Mouse (Mus musculus) kidney, embryonic 14.5 days (tissue): ENCODE results near the gene Rtkn2. TPM values are rescaled to one million over a fixed set of nuclear protein-coding genes. Genes with fewer than 3 reads are reported as not detected.

Experiments used
- ATAC-seq: fragments of 200-750 bp; cut with Nextera tagmentation; 2 replicates; pipeline ENCODE4 v1.8.0; 2017; ENCODE audit warnings: moderate number of reproducible peaks, mild to moderate bottlenecking, moderate TSS enrichment, moderate library complexity; ENCODE audit not compliant: low FRiP score, low TSS enrichment
- H3K27ac ChIP-seq: fragments of 300-500 bp; sonication (generic); 2 replicates; pipeline ENCODE4 v1.5.1; 2014; ENCODE audit warnings: low read depth, mild to moderate bottlenecking, low read length, moderate library complexity, mixed read lengths
- H3K27me3 ChIP-seq: fragments of 300-500 bp; sonication (generic); 2 replicates; pipeline ENCODE4 v1.6.1; 2014; ENCODE audit warnings: mild to moderate bottlenecking, low read length; ENCODE audit not compliant: control insufficient read depth, insufficient read depth
- H3K36me3 ChIP-seq: fragments of 300-500 bp; sonication (generic); 2 replicates; pipeline ENCODE4 v1.6.1; 2014; ENCODE audit warnings: low read length, mixed read lengths; ENCODE audit not compliant: control insufficient read depth, insufficient read depth
- H3K4me1 ChIP-seq: fragments of 300-500 bp; sonication (generic); 2 replicates; pipeline ENCODE4 v1.6.1; 2014; ENCODE audit warnings: low read length, mixed read lengths; ENCODE audit not compliant: control insufficient read depth, insufficient read depth
- H3K4me2 ChIP-seq: fragments of 300-500 bp; sonication (generic); replicated peaks from 2 replicates; pipeline ENCODE4 v1.6.1; 2014; ENCODE audit warnings: low read depth, mild to moderate bottlenecking, low read length
- H3K4me3 ChIP-seq: fragments of 300-500 bp; sonication (generic); 2 replicates; pipeline ENCODE4 v1.5.1; 2014; ENCODE audit warnings: mild to moderate bottlenecking, low read length
- H3K9ac ChIP-seq: fragments of 300-500 bp; sonication (generic); 2 replicates; pipeline ENCODE4 v1.6.1; 2014; ENCODE audit warnings: low read depth, mild to moderate bottlenecking, low read length, moderate library complexity
- H3K9me3 ChIP-seq: fragments of 300-500 bp; sonication (generic); 2 replicates; pipeline ENCODE4 v1.6.1; 2016; ENCODE audit warnings: low read length; ENCODE audit not compliant: control insufficient read depth
- WGBS: fragments of 180-500 bp; shearing (Covaris S2); extraction: QIAGEN DNeasy Blood & Tissue Kit; methylation state at CpG from one replicate; pipeline ENCODE4 v1.1.7; 2014; 5-methylcytosine and 5-hydroxymethylcytosine counted together
- polyA plus RNA-seq: library from polyadenylated mRNA; unstranded; fragments of >200 nt; fragmentation: Nextera tagmentation; extraction: Ambion mirVana; gene quantifications from 2 replicates; pipeline ENCODE4 v1.2.1, GENCODE M21; 2014

Rtkn2 gene
- 7.4 and 11.5 TPM in 2 replicates for polyA plus RNA-seq

- WGBS = under 1% methylated on average over 57 of the region's 57 CpGs
- ATAC-seq = peak; percentile 99
- H3K36me3 ChIP-seq = no peaks in the 10 kb centered on the region
- peak within 1 kb of the TSS; percentile 94 for H3K4me2 ChIP-seq
- peak within 1 kb of the TSS; percentile 85 for H3K4me3 ChIP-seq
- H3K4me1 ChIP-seq = peaks cover 4% of the 10 kb centered on the region; the same call in 1 of the 2 replicates
- peak within 1 kb of the TSS; percentile 47; the same call in 1 of the 2 replicates for H3K27ac ChIP-seq
- H3K27me3 ChIP-seq = no peaks in the 10 kb centered on the region
- H3K9ac ChIP-seq = peak within 1 kb of the TSS; percentile 80
- H3K9me3 ChIP-seq = no peaks in the 10 kb centered on the region
Measured at GRCm38 (mm10) chr10:67979401-67980157, at the start of gene Rtkn2. Rtkn2 (plus strand) TSS chr10:67979570.

- no peaks in the 10 kb centered on the region for H3K36me3 ChIP-seq
- no peaks in the 10 kb centered on the region for H3K4me1 ChIP-seq
- WGBS = 81% methylated on average over 4 of the region's 4 CpGs
- H3K4me2 ChIP-seq = no peak overlapping the region
- H3K9me3 ChIP-seq = no peaks in the 10 kb centered on the region
- H3K9ac ChIP-seq = no peak overlapping the region
- no peak overlapping the region for H3K27ac ChIP-seq
- ATAC-seq = no peak
- H3K4me3 ChIP-seq = no peak overlapping the region
- no peaks in the 10 kb centered on the region for H3K27me3 ChIP-seq
Measured at GRCm38 (mm10) chr10:67931328-67931727, 48.0 kb upstream of the Rtkn2 start.

- Histone ChIP-seq H3K27me3 (no peaks in the 10 kb centered on the region), H3K4me3 (no peak overlapping the region), H3K36me3 (no peaks in the 10 kb centered on the region), H3K9me3 (no peaks in the 10 kb centered on the region), H3K27ac (no peak overlapping the region), H3K4me2 (no peak overlapping the region), H3K9ac (no peak overlapping the region), H3K4me1 (no peaks in the 10 kb centered on the region)
- no peak for ATAC-seq
- WGBS = 88% methylated on average over 11 of the region's 11 CpGs
Measured at GRCm38 (mm10) chr10:67932780-67933179, 46.6 kb upstream of the Rtkn2 start.

GRCm38 (mm10) chr10:67936944-67937343 lies 42.4 kb upstream of the Rtkn2 start:
- H3K27me3 ChIP-seq = no peaks in the 10 kb centered on the region
- 63% methylated on average over 4 of the region's 4 CpGs for WGBS
- H3K36me3 ChIP-seq = no peaks in the 10 kb centered on the region
- no peak for ATAC-seq
- no peak overlapping the region for H3K9ac ChIP-seq
- no peaks in the 10 kb centered on the region for H3K4me1 ChIP-seq
- H3K4me3 ChIP-seq = no peak overlapping the region
- no peaks in the 10 kb centered on the region for H3K9me3 ChIP-seq
- H3K27ac ChIP-seq = no peak overlapping the region
- H3K4me2 ChIP-seq = no peak overlapping the region

- WGBS = 88% methylated on average over 5 of the region's 5 CpGs
- no peaks in the 10 kb centered on the region for H3K27me3 ChIP-seq
- H3K4me1 ChIP-seq = no peaks in the 10 kb centered on the region
- H3K36me3 ChIP-seq = no peaks in the 10 kb centered on the region
- no peak overlapping the region for H3K4me2 ChIP-seq
- no peak overlapping the region for H3K9ac ChIP-seq
- no peak overlapping the region for H3K4me3 ChIP-seq
- no peak for ATAC-seq
- H3K9me3 ChIP-seq = no peaks in the 10 kb centered on the region
- H3K27ac ChIP-seq = no peak overlapping the region
Measured at GRCm38 (mm10) chr10:67937775-67938174, 41.6 kb upstream of the Rtkn2 start.

- H3K27ac ChIP-seq = no peak overlapping the region
- WGBS = 41% methylated on average over 12 of the region's 12 CpGs
- peak overlapping the region; percentile 13; the same call in 1 of the 2 replicates for H3K4me2 ChIP-seq
- H3K9me3 ChIP-seq = no peaks in the 10 kb centered on the region
- no peak overlapping the region for H3K9ac ChIP-seq
- H3K36me3 ChIP-seq = no peaks in the 10 kb centered on the region
- H3K27me3 ChIP-seq = no peaks in the 10 kb centered on the region
- no peak overlapping the region for H3K4me3 ChIP-seq
- no peaks in the 10 kb centered on the region for H3K4me1 ChIP-seq
- no peak for ATAC-seq
Measured at GRCm38 (mm10) chr10:67939546-67939945, 39.8 kb upstream of the Rtkn2 start.

- Histone ChIP-seq H3K36me3 (no peaks in the 10 kb centered on the region), H3K27me3 (no peaks in the 10 kb centered on the region), H3K9ac (no peak overlapping the region), H3K9me3 (no peaks in the 10 kb centered on the region), H3K4me2 (no peak overlapping the region), H3K27ac (no peak overlapping the region), H3K4me1 (no peaks in the 10 kb centered on the region), H3K4me3 (no peak overlapping the region)
- WGBS = 85% methylated on average over 4 of the region's 4 CpGs
- no peak for ATAC-seq
Measured at GRCm38 (mm10) chr10:67943513-67943912, 35.9 kb upstream of the Rtkn2 start.

- H3K4me2 ChIP-seq = no peak overlapping the region
Measured at GRCm38 (mm10) chr10:67950059-67950748, 29.2 kb upstream of the Rtkn2 start.

GRCm38 (mm10) chr10:67951690-67952089 lies 27.7 kb upstream of the Rtkn2 start:
- Histone ChIP-seq H3K4me1 (no peaks in the 10 kb centered on the region), H3K27ac (no peak overlapping the region), H3K4me2 (no peak overlapping the region), H3K27me3 (no peaks in the 10 kb centered on the region), H3K36me3 (no peaks in the 10 kb centered on the region), H3K9ac (no peak overlapping the region), H3K9me3 (no peaks in the 10 kb centered on the region), H3K4me3 (no peak overlapping the region)
- 71% methylated on average over 4 of the region's 4 CpGs for WGBS
- no peak for ATAC-seq

More at GRCm38 (mm10) chr10:67950059-67950748, 29.2 kb upstream of the Rtkn2 start:
- no peak for ATAC-seq
- Histone ChIP-seq H3K9me3 (no peaks in the 10 kb centered on the region), H3K4me3 (no peak overlapping the region), H3K27me3 (no peaks in the 10 kb centered on the region), H3K27ac (no peak overlapping the region), H3K36me3 (no peaks in the 10 kb centered on the region), H3K4me1 (no peaks in the 10 kb centered on the region), H3K9ac (no peak overlapping the region)
- 71% methylated on average over 8 of the region's 8 CpGs for WGBS
